ENCODE assay signal across 8 mouse cellular contexts in genomic region chr4:124236476-124236875, GRCm38 (mm10).
DNase-seq lines count a peak whose midpoint lies in the region; ATAC-seq and TF ChIP-seq lines count a peak whose summit lies in the region.

No protein-coding gene starts in this region.

- peak; percentile 67 for DNase-seq in kidney, adult 2 months
- peak; percentile 79 for DNase-seq in lung, postnatal 10 days
- no peak for DNase-seq in thymus, postnatal 10 days (ENCODE audit: low spot score in 2 of 2)
- DNase-seq in right cerebral cortex, adult 18-20 months, result no peak
- no peak for DNase-seq in B cell, adult 2 months

- 45% methylated on average over 16 of the region's 16 CpGs for WGBS in kidney, adult 2 months
- 52% methylated on average over 16 of the region's 16 CpGs for WGBS in kidney, embryonic 14.5 days
- WGBS in forebrain, embryonic 16.5 days, result 18% methylated on average over 16 of the region's 16 CpGs
- WGBS in heart, embryonic 14.5 days, result 26% methylated on average over 16 of the region's 16 CpGs

- H3K27me3 ChIP-seq in kidney, adult 2 months (replicated peaks; ENCODE audit: control insufficient read depth, insufficient read depth, low read length), result no peaks in the 10 kb centered on the region
- H3K27me3 ChIP-seq in kidney, embryonic 14.5 days (ENCODE audit: control insufficient read depth, insufficient read depth, low read length), result peaks cover 6% of the 10 kb centered on the region; the same call in 1 of the 2 replicates
- no peaks in the 10 kb centered on the region for H3K27me3 ChIP-seq in forebrain, embryonic 16.5 days (replicated peaks; ENCODE audit: control insufficient read depth, insufficient read depth, low read length)
- H3K27me3 ChIP-seq in heart, embryonic 14.5 days (ENCODE audit: control insufficient read depth, insufficient read depth, low read length), result peaks cover 4% of the 10 kb centered on the region

- H3K4me1 ChIP-seq in kidney, adult 2 months (ENCODE audit: control insufficient read depth, insufficient read depth, low read length), result no peaks in the 10 kb centered on the region
- H3K4me1 ChIP-seq in kidney, embryonic 14.5 days (ENCODE audit: control insufficient read depth, insufficient read depth, low read length), result no peaks in the 10 kb centered on the region
- H3K4me1 ChIP-seq in forebrain, embryonic 16.5 days (replicated peaks; ENCODE audit: control insufficient read depth, insufficient read depth, low read length), result peaks cover 14% of the 10 kb centered on the region
- H3K4me1 ChIP-seq in heart, embryonic 14.5 days (ENCODE audit: control insufficient read depth in 2 of 2, insufficient read depth in 2 of 2, low read length in 2 of 2), result peaks cover 6 to 15% of the 10 kb centered on the region in 2 experiments; a peak in 3 of 4 replicates

- no peak for TF ChIP-seq CTCF in kidney, adult 2 months (conservative IDR thresholded peaks at IDR 0.05; ENCODE audit: insufficient read depth, insufficient read length, low read depth, low read length)

- ATAC-seq in kidney, embryonic 14.5 days (ENCODE audit: low FRiP score, low TSS enrichment), result no peak
- peak; percentile 49; the same call in 1 of the 2 replicates for ATAC-seq in forebrain, embryonic 16.5 days
- ATAC-seq in heart, embryonic 14.5 days (ENCODE audit: insufficient number of reproducible peaks, insufficient read depth, low FRiP score, low read depth), result peak; percentile 78

- H3K9me3 ChIP-seq in kidney, embryonic 14.5 days (ENCODE audit: control insufficient read depth, low read length), result no peaks in the 10 kb centered on the region
- no peaks in the 10 kb centered on the region for H3K9me3 ChIP-seq in forebrain, embryonic 16.5 days (ENCODE audit: control insufficient read depth, low read length)
- H3K9me3 ChIP-seq in heart, embryonic 14.5 days (ENCODE audit: control insufficient read depth, low read length), result no peaks in the 10 kb centered on the region

- no peak overlapping the region for H3K27ac ChIP-seq in kidney, adult 2 months (ENCODE audit: insufficient read depth, low read depth, low read length)
- H3K27ac ChIP-seq in kidney, embryonic 14.5 days (ENCODE audit: low read depth, low read length), result no peak overlapping the region
- H3K27ac ChIP-seq in forebrain, embryonic 16.5 days (ENCODE audit: low read length), result peak overlapping the region; percentile 33; the same call in 1 of the 2 replicates
- peak overlapping the region in 1 of 2 experiments; percentile 47; a peak in 1 of 4 replicates for H3K27ac ChIP-seq in heart, embryonic 14.5 days (replicated peaks in 1 of 2; ENCODE audit: control insufficient read depth in 1 of 2, insufficient read depth in 1 of 2, low read depth in 2 of 2, low read length in 2 of 2)

- H3K4me3 ChIP-seq in kidney, adult 2 months (ENCODE audit: insufficient read depth, low read depth, low read length), result no peak overlapping the region
- no peak overlapping the region for H3K4me3 ChIP-seq in kidney, embryonic 14.5 days (ENCODE audit: low read length)
- no peak overlapping the region for H3K4me3 ChIP-seq in forebrain, embryonic 16.5 days (replicated peaks; ENCODE audit: low read length)
- no peak overlapping the region for H3K4me3 ChIP-seq in heart, embryonic 14.5 days (ENCODE audit: control insufficient read depth in 1 of 2, insufficient read depth in 1 of 2, low read depth in 1 of 2, low read length in 2 of 2)

- no peak for TF ChIP-seq POLR2A in kidney, adult 2 months (IDR thresholded peaks at IDR 0.05; ENCODE audit: low read depth, low read length)

- no peak overlapping the region for H3K9ac ChIP-seq in kidney, embryonic 14.5 days (ENCODE audit: low read depth, low read length)
- peak overlapping the region; percentile 24; the same call in 1 of the 2 replicates for H3K9ac ChIP-seq in forebrain, embryonic 16.5 days (replicated peaks; ENCODE audit: low read depth, low read length)
- H3K9ac ChIP-seq in heart, embryonic 14.5 days (ENCODE audit: low read length), result no peak overlapping the region

- no peaks in the 10 kb centered on the region for H3K36me3 ChIP-seq in kidney, adult 2 months (ENCODE audit: control insufficient read depth, insufficient read depth, low read length)
- H3K36me3 ChIP-seq in kidney, embryonic 14.5 days (ENCODE audit: control insufficient read depth, insufficient read depth, low read length), result no peaks in the 10 kb centered on the region
- H3K36me3 ChIP-seq in forebrain, embryonic 16.5 days (ENCODE audit: control insufficient read depth, insufficient read depth), result no peaks in the 10 kb centered on the region
- H3K36me3 ChIP-seq in heart, embryonic 14.5 days (ENCODE audit: control insufficient read depth, insufficient read depth, low read length), result no peaks in the 10 kb centered on the region

- no peak overlapping the region for H3K4me2 ChIP-seq in kidney, embryonic 14.5 days (replicated peaks; ENCODE audit: low read depth, low read length)
- peak overlapping the region; percentile 22; the same call in 1 of the 2 replicates for H3K4me2 ChIP-seq in forebrain, embryonic 16.5 days (ENCODE audit: low read length)
- H3K4me2 ChIP-seq in heart, embryonic 14.5 days (ENCODE audit: low read length), result peak overlapping the region; percentile 38

Comparison
In these comparisons a context has a peak if more than half of its experiments do, and no peak if none do; other contexts are left out.
1. DNase-seq: peak in kidney, adult 2 months (single experiment) and lung, postnatal 10 days (single experiment); none in thymus, postnatal 10 days (0 of 2), right cerebral cortex, adult 18-20 months (single experiment) and B cell, adult 2 months (0 of 2).